Mouse (Mus musculus): ENCODE data around the gene Gna13.
A peak's percentile ranks its signal among the peaks of the same experiment; 100 is the strongest.

Gna13 gene

DNA sequence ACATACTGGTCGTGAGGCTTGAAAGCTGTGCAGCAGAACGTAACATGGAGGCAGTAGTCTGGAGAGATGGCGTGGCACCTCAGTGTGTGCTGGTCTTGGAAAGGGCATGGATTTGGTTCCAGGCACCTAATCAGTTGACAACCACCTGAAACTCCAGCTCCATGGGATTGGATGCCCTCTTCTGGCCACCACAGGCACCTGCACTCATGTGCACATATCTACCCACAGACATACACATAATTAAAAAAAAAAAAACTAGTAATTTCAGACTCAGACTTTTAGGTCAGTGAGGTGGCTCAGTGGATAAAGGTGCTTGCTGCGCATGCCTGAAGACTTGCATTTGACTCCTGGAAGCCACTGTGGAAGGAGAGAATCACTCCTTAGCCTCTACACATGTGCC lies 59.6 kb downstream of the Gna13 start:
- DNase-seq (ENCODE audit: low spot score in 2 of 2) = no peak

DNA sequence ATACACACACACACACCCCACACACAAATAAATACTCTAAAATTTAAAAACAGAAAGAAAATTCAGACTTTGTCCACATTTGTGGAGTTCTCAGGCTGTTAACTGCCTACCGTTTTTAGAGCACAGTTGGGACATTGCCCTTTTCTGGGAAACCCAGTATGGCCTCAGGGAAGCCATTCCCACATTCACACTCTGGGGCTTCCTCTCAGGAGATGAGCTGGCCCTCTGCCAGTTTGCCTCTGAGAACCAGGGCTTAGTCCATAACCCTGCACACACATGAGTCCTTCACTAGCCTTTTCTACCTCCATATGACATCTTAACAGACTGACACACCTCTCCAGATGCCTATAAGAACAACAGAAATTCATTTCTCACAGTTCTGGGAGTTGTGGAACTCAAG lies 60.7 kb downstream of the Gna13 start:
- DNase-seq (ENCODE audit: low spot score in 2 of 2) = no peak

GRCm38 (mm10) chr11:109425392-109426271 lies 63.0 kb downstream of the Gna13 start, which contains the start of gene Amz2:
TSS of gene Amz2 (plus strand) at chr11:109425946.
- DNase-seq (ENCODE audit: low spot score in 2 of 2) = peak; percentile 96 to 98

- DNase-seq (ENCODE audit: low spot score in 2 of 2) = no peak
These were observed 63.6 kb downstream of the Gna13 start for GRCm38 (mm10) chr11:109426272-109426586.

- DNase-seq (ENCODE audit: low spot score in 2 of 2) = no peak
These were observed 64.7 kb downstream of the Gna13 start for GRCm38 (mm10) chr11:109427353-109427752.

- no peak for DNase-seq (ENCODE audit: low spot score in 2 of 2)
These were observed 71.7 kb downstream of the Gna13 start for GRCm38 (mm10) chr11:109434233-109434798.

- no peak for DNase-seq (ENCODE audit: low spot score in 2 of 2)
These were observed 74.3 kb downstream of the Gna13 start for GRCm38 (mm10) chr11:109436889-109437288.

DNA sequence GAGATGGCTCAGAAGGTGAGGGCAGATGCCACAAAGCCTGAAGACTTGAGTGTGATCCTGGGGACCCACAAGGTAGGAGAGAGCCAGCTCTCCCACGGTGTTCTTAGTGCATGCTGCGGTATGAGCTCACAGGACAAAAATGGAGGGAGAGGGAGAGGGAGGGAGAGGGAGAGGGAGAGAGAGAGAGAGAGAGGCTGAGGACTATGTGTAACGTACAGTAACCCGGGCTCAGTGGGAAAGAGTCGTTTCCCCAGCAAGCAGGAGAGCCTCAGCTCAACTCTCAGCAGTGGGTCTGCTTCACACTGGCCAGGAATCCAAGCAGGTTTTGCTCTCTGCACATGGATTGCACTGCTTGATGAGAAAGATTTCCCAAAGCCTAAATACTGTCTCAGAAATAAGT lies 76.6 kb downstream of the Gna13 start:
- DNase-seq (ENCODE audit: low spot score in 2 of 2) = no peak

DNA sequence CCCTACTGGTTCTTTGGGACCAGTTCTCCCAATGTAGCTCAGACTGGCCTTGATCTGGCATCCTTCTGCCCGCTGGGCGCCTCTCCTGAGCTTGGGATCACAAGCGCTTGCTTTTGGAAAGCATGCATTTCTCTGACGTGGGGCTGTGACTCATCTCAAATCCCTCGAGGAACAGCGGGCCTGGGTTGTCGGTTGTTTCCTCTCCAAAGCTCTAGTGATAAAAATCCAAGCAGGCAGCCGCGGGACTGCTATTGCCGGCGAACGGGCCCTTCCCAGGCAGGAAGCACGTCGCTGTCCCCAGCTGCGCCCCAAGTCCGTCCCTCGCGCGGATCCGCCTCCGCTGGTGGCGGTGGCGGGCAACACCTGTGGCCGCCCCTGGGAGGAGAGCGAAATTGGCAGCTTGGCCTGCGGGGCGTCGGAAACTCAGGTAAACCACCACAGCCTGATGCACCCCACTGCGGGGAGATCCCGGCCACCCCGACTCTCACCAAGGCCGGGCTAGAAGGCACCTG lies 77.3 kb downstream of the Gna13 start:
- DNase-seq (ENCODE audit: low spot score in 2 of 2) = peak; percentile 31 to 54

- DNase-seq (ENCODE audit: low spot score in 2 of 2) = no peak
These were observed 78.0 kb downstream of the Gna13 start for GRCm38 (mm10) chr11:109440641-109441040.

GRCm38 (mm10) chr11:109441119-109441518 lies 78.5 kb downstream of the Gna13 start:
- no peak for DNase-seq (ENCODE audit: low spot score in 2 of 2)

DNA sequence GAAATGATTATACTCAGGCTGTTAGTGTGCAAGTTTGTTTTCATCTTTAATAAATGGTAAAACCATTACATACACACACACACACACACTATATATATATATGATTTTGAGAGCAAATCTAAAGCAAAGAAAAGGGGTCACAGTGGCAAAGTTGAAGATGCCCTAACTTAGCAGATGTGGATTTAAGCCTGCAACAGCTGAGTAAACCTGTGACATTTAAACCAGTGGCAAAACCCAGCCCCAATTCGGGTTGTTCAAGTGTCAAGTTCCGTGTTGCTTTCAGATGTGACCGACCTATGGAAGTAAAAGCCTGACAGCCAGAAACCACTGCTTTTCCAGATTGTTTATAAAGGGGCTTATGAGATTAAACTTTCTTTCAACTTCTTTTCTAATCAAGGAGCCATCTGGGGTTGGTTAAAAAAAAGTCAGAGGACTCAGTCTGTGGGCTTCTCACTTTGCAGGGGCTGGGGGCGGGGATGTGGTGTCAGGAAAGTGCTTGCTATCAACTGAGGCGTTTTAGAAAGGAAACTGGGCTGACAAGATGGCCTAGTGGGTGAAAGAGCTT lies 79.6 kb downstream of the Gna13 start:
- no peak for DNase-seq (ENCODE audit: low spot score in 2 of 2)

- DNase-seq (ENCODE audit: low spot score in 2 of 2) = no peak
These were observed 81.0 kb downstream of the Gna13 start for GRCm38 (mm10) chr11:109443468-109444263.

- DNase-seq (ENCODE audit: low spot score in 2 of 2) = no peak
These were observed 82.0 kb downstream of the Gna13 start for GRCm38 (mm10) chr11:109444600-109444999.

DNA sequence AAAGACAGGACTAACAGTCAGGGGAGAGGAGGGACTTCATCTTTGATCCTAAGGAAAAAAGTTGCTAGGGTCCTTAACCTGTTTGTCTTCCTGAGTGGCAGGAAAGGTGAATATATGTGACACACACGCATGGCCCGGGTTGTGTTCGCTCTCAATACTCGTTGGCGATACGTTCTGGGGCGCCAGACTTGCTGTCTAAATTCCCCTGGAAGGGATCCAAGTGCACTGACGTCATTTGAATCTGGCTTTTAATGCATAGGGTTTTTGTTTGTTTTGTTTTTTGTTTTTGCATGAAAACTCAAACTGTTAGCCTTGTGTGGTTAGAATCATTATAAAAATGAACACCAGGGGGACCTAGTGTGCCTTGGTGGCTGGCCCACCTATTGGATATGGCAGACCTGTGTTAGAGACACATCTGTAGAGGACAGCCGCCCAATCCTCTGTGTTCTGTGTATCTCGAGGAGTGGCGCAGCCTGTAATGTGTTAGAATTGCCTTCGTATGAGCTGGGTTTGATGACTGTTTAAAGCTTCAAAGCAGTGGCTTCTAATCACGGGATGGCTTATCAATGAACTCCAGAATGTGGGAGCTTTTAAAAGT lies 82.9 kb downstream of the Gna13 start:
- no peak for DNase-seq (ENCODE audit: low spot score in 2 of 2)

Measured in frontal cortex, postnatal 10 days (tissue).